Mouse (Mus musculus): Measurements from ENCODE around the gene Shroom3. TPM values are rescaled to one million over a fixed set of nuclear protein-coding genes. Genes with fewer than 3 reads are reported as not detected.

Gene Shroom3
- polyA plus RNA-seq, 1 experiment from 2014 or later = 1.1 TPM

DNA sequence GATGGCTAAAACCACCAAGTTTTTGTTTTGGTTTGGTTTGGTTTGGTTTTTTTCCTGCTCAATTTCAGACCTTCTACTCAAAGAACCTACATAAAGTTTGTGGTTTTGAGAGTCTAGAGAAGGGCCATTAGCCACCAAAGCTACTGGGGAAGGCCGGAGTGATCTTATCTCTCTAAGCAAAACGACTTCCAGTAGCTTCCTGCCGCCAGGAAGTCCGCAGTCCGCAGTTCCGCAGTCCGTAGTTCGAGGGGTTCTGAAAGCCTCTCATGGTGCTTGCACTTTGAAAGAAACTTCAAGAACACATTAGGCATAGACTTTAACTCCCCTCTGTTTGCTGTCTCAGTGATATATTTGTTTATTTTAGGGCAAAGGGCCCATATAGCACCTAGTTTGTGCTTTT is 159.2 kb downstream of the Shroom3 start:
- Histone ChIP-seq H3K9ac (ENCODE audit: low read depth, low read length) (no peak overlapping the region), H3K9me3 (replicated peaks; ENCODE audit: control insufficient read depth, low read length, poor library complexity, severe bottlenecking) (no peaks in the 10 kb centered on the region), H3K36me3 (ENCODE audit: control insufficient read depth, insufficient read depth, low read length) (no peaks in the 10 kb centered on the region), H3K27ac (ENCODE audit: low read length) (no peak overlapping the region), H3K4me2 (ENCODE audit: low read length) (no peak overlapping the region), H3K4me3 (ENCODE audit: low read depth, low read length) (no peak overlapping the region), H3K4me1 (ENCODE audit: control insufficient read depth, insufficient read depth, low read length) (peaks cover 7% of the 10 kb centered on the region; the same call in 1 of the 2 replicates), H3K27me3 (ENCODE audit: control insufficient read depth, insufficient read depth, low read depth, low read length) (no peaks in the 10 kb centered on the region)
- WGBS = 78% methylated on average over 8 of the region's 8 CpGs
- ATAC-seq = no peak

DNA sequence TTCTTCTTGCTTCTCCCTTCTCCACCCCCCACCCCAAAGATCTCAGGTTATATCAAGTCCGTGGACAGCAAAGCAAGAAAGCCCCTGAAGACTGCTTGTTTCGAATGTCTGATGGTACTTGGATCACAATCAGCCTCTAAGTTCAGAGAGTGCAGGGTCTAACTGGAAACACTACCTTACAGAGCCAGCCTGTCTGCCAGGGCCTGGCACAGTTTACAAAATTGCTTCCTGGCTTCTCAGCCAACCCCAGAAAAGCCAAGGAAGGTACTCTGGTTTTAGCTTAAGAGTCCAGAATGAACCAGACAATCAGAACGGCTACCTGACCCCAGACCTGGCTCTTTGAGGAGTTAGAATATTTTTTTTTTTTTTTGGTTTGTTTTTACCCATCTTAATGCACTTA is 159.6 kb downstream of the Shroom3 start:
- Histone ChIP-seq H3K4me3 (ENCODE audit: low read depth, low read length) (no peak overlapping the region), H3K27me3 (ENCODE audit: control insufficient read depth, insufficient read depth, low read depth, low read length) (no peaks in the 10 kb centered on the region), H3K27ac (ENCODE audit: low read length) (no peak overlapping the region), H3K36me3 (ENCODE audit: control insufficient read depth, insufficient read depth, low read length) (no peaks in the 10 kb centered on the region), H3K9ac (ENCODE audit: low read depth, low read length) (no peak overlapping the region), H3K4me1 (ENCODE audit: control insufficient read depth, insufficient read depth, low read length) (peaks cover 7% of the 10 kb centered on the region; the same call in 1 of the 2 replicates), H3K9me3 (replicated peaks; ENCODE audit: control insufficient read depth, low read length, poor library complexity, severe bottlenecking) (no peaks in the 10 kb centered on the region), H3K4me2 (ENCODE audit: low read length) (no peak overlapping the region)
- 77% methylated on average over 3 of the region's 3 CpGs for WGBS
- no peak for ATAC-seq

- ATAC-seq = peak; percentile 82
- peaks cover 7% of the 10 kb centered on the region; the same call in 1 of the 2 replicates for H3K4me1 ChIP-seq (ENCODE audit: control insufficient read depth, insufficient read depth, low read length)
- H3K4me2 ChIP-seq (ENCODE audit: low read length) = no peak overlapping the region
- H3K9ac ChIP-seq (ENCODE audit: low read depth, low read length) = no peak overlapping the region
- peak overlapping the region; percentile 23; the same call in 1 of the 2 replicates for H3K27ac ChIP-seq (ENCODE audit: low read length)
- WGBS = 33% methylated on average over 20 of the region's 20 CpGs
- H3K27me3 ChIP-seq (ENCODE audit: control insufficient read depth, insufficient read depth, low read depth, low read length) = no peaks in the 10 kb centered on the region
- no peaks in the 10 kb centered on the region for H3K36me3 ChIP-seq (ENCODE audit: control insufficient read depth, insufficient read depth, low read length)
- H3K4me3 ChIP-seq (ENCODE audit: low read depth, low read length) = no peak overlapping the region
- no peaks in the 10 kb centered on the region for H3K9me3 ChIP-seq (replicated peaks; ENCODE audit: control insufficient read depth, low read length, poor library complexity, severe bottlenecking)
These were observed 160.9 kb downstream of the Shroom3 start for GRCm38 (mm10) chr5:92843850-92844785.

- no peak for ATAC-seq
- no peak overlapping the region for H3K27ac ChIP-seq (ENCODE audit: low read length)
- H3K9me3 ChIP-seq (replicated peaks; ENCODE audit: control insufficient read depth, low read length, poor library complexity, severe bottlenecking) = no peaks in the 10 kb centered on the region
- H3K4me1 ChIP-seq (ENCODE audit: control insufficient read depth, insufficient read depth, low read length) = no peaks in the 10 kb centered on the region
- H3K9ac ChIP-seq (ENCODE audit: low read depth, low read length) = no peak overlapping the region
- no peak overlapping the region for H3K4me2 ChIP-seq (ENCODE audit: low read length)
- H3K36me3 ChIP-seq (ENCODE audit: control insufficient read depth, insufficient read depth, low read length) = no peaks in the 10 kb centered on the region
- H3K27me3 ChIP-seq (ENCODE audit: control insufficient read depth, insufficient read depth, low read depth, low read length) = no peaks in the 10 kb centered on the region
- 91% methylated on average over 6 of the region's 6 CpGs for WGBS
- no peak overlapping the region for H3K4me3 ChIP-seq (ENCODE audit: low read depth, low read length)
These were observed 166.5 kb downstream of the Shroom3 start for GRCm38 (mm10) chr5:92849743-92850142.

DNA sequence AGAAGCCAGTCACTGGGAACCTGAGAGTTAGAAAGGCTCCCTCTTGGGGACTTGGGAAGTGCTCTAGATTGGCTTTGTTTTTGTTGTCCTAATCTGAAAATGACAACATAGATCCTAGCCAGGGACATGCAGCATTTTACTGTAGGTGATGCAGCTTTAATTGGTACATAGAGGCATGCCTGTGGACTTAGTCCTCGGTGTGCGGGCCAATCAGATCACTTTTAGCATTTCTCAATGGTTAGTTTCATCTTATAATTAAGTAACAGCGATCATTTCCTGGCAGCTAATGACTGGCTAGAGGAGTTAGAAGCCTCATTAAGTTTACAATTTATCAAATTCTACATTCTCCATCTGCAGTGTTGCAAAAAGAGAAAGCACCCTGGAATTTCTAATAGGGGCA is 167.7 kb downstream of the Shroom3 start:
- H3K4me2 ChIP-seq (ENCODE audit: low read length) = no peak overlapping the region
- H3K4me3 ChIP-seq (ENCODE audit: low read depth, low read length) = no peak overlapping the region
- no peak overlapping the region for H3K27ac ChIP-seq (ENCODE audit: low read length)
- H3K9ac ChIP-seq (ENCODE audit: low read depth, low read length) = no peak overlapping the region
- no peaks in the 10 kb centered on the region for H3K4me1 ChIP-seq (ENCODE audit: control insufficient read depth, insufficient read depth, low read length)
- WGBS = 91% methylated on average over 3 of the region's 3 CpGs
- ATAC-seq = no peak
- H3K36me3 ChIP-seq (ENCODE audit: control insufficient read depth, insufficient read depth, low read length) = no peaks in the 10 kb centered on the region
- H3K27me3 ChIP-seq (ENCODE audit: control insufficient read depth, insufficient read depth, low read depth, low read length) = no peaks in the 10 kb centered on the region
- no peaks in the 10 kb centered on the region for H3K9me3 ChIP-seq (replicated peaks; ENCODE audit: control insufficient read depth, low read length, poor library complexity, severe bottlenecking)

- WGBS = 92% methylated on average over 4 of the region's 4 CpGs
These were observed 171.7 kb downstream of the Shroom3 start for GRCm38 (mm10) chr5:92854983-92855382.

DNA sequence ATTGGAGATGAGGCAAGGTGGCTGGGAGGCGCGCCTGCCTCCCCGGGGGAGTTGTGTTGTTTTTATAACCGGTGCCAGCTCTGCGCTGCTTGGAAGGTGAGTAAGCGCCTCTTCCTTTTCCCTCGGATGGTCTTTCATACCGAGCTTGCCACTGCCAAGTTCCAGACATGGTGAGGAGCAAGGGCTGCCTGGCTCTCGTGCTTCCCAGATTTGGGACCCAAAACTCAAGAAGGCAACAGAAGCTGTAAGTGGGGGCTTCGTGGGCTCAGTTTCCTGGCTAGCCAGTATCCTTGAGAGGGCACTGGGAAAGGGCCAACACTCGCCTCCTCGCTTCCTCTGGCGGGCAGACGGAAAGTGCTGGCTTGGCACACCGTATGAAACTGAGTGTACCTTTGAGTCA is 173.1 kb downstream of the Shroom3 start:
- ATAC-seq = no peak
- H3K27me3 ChIP-seq (ENCODE audit: control insufficient read depth, insufficient read depth, low read depth, low read length) = no peaks in the 10 kb centered on the region
- H3K27ac ChIP-seq (ENCODE audit: low read length) = no peak overlapping the region
- H3K4me2 ChIP-seq (ENCODE audit: low read length) = no peak overlapping the region
- H3K4me3 ChIP-seq (ENCODE audit: low read depth, low read length) = no peak overlapping the region
- no peaks in the 10 kb centered on the region for H3K9me3 ChIP-seq (replicated peaks; ENCODE audit: control insufficient read depth, low read length, poor library complexity, severe bottlenecking)
- H3K9ac ChIP-seq (ENCODE audit: low read depth, low read length) = no peak overlapping the region
- whole genome bisulfite sequencing = 48% methylated on average over 15 of the region's 15 CpGs
- peaks cover 16% of the 10 kb centered on the region for H3K4me1 ChIP-seq (ENCODE audit: control insufficient read depth, insufficient read depth, low read length)
- H3K36me3 ChIP-seq (ENCODE audit: control insufficient read depth, insufficient read depth, low read length) = no peaks in the 10 kb centered on the region

More at GRCm38 (mm10) chr5:92854983-92855382, 171.7 kb downstream of the Shroom3 start:
- ATAC-seq = no peak
- no peaks in the 10 kb centered on the region for H3K36me3 ChIP-seq (ENCODE audit: control insufficient read depth, insufficient read depth, low read length)
- peaks cover 12% of the 10 kb centered on the region for H3K4me1 ChIP-seq (ENCODE audit: control insufficient read depth, insufficient read depth, low read length)
- H3K27me3 ChIP-seq (ENCODE audit: control insufficient read depth, insufficient read depth, low read depth, low read length) = no peaks in the 10 kb centered on the region
- no peak overlapping the region for H3K9ac ChIP-seq (ENCODE audit: low read depth, low read length)
- no peak overlapping the region for H3K4me2 ChIP-seq (ENCODE audit: low read length)
- H3K9me3 ChIP-seq (replicated peaks; ENCODE audit: control insufficient read depth, low read length, poor library complexity, severe bottlenecking) = no peaks in the 10 kb centered on the region
- no peak overlapping the region for H3K27ac ChIP-seq (ENCODE audit: low read length)
- H3K4me3 ChIP-seq (ENCODE audit: low read depth, low read length) = no peak overlapping the region

DNA sequence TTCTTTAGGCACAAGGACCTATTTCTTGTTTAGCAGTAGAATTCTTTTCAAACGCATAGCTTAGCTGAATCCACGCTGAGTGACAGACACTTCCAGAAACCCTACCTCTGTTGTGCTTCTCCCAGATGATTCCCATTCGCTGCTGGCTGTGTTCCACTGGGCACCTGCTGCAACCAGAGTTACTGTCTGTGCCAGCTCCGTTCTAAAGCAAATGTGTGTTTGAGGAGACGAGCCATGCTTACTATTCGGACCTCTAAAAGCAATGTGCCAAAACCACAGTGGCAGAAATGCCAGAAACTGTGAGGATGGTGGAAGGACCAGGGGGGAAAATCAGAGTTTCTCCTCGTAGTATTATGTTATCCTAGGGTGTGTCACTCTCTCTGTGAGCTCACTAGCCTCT is 173.9 kb downstream of the Shroom3 start:
- Histone ChIP-seq H3K9ac (ENCODE audit: low read depth, low read length) (no peak overlapping the region), H3K4me2 (ENCODE audit: low read length) (no peak overlapping the region), H3K27ac (ENCODE audit: low read length) (no peak overlapping the region), H3K4me3 (ENCODE audit: low read depth, low read length) (no peak overlapping the region), H3K36me3 (ENCODE audit: control insufficient read depth, insufficient read depth, low read length) (no peaks in the 10 kb centered on the region), H3K9me3 (replicated peaks; ENCODE audit: control insufficient read depth, low read length, poor library complexity, severe bottlenecking) (no peaks in the 10 kb centered on the region), H3K27me3 (ENCODE audit: control insufficient read depth, insufficient read depth, low read depth, low read length) (no peaks in the 10 kb centered on the region), H3K4me1 (ENCODE audit: control insufficient read depth, insufficient read depth, low read length) (peaks cover 24% of the 10 kb centered on the region)
- no peak for ATAC-seq
- 55% methylated on average over 7 of the region's 7 CpGs for WGBS

DNA sequence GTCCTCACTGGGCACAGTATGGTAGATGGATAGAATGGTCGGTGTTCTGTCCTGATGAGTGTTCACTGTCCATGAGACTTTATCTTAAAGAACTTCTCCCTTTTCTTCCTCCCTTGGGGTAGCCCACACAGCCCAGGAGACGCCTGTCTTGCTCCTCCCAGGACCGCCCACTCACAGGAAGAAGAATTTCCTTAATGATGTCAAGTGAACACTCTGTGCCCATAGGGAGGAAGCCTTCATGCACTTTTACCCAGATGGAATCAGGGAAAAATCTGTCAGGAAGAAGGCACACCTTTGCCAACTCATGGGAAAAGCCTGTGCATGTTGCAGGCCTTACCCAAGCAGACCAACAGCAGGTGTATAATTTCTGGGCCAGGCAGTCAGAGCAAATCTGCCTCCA is 174.9 kb downstream of the Shroom3 start:
- 96% methylated on average over 3 of the region's 3 CpGs for WGBS
- no peak for ATAC-seq
- no peak overlapping the region for H3K4me2 ChIP-seq (ENCODE audit: low read length)
- H3K36me3 ChIP-seq (ENCODE audit: control insufficient read depth, insufficient read depth, low read length) = no peaks in the 10 kb centered on the region
- H3K9me3 ChIP-seq (replicated peaks; ENCODE audit: control insufficient read depth, low read length, poor library complexity, severe bottlenecking) = no peaks in the 10 kb centered on the region
- H3K27ac ChIP-seq (ENCODE audit: low read length) = no peak overlapping the region
- H3K9ac ChIP-seq (ENCODE audit: low read depth, low read length) = no peak overlapping the region
- H3K4me1 ChIP-seq (ENCODE audit: control insufficient read depth, insufficient read depth, low read length) = peaks cover 27% of the 10 kb centered on the region
- H3K4me3 ChIP-seq (ENCODE audit: low read depth, low read length) = no peak overlapping the region
- no peaks in the 10 kb centered on the region for H3K27me3 ChIP-seq (ENCODE audit: control insufficient read depth, insufficient read depth, low read depth, low read length)
